Mouse (Mus musculus): ENCODE results near the gene Tshb.

The Tshb gene

GRCm38 (mm10) chr3:102782618-102783017, at the start of gene Tshb:
TSS of gene Tshb (minus strand) at chr3:102782718.
- DNase-seq (ENCODE audit: low spot score), result no peak

GRCm38 (mm10) chr3:102803937-102804336, 21.4 kb upstream of the Tshb start:
- DNase-seq (ENCODE audit: low spot score), result no peak

- no peak for DNase-seq (ENCODE audit: low spot score)
These were observed 4.9 kb upstream of the Tshb start for GRCm38 (mm10) chr3:102787369-102787768.

- DNase-seq (ENCODE audit: low spot score), result no peak
These were observed 9.5 kb downstream of the Tshb start for GRCm38 (mm10) chr3:102773018-102773417.

GRCm38 (mm10) chr3:102764850-102765249, 17.7 kb downstream of the Tshb start:
- no peak for DNase-seq (ENCODE audit: low spot score)

- no peak for DNase-seq (ENCODE audit: low spot score)
These were observed 18.7 kb downstream of the Tshb start for GRCm38 (mm10) chr3:102763713-102764400.

- DNase-seq (ENCODE audit: low spot score), result no peak
These were observed 20.1 kb downstream of the Tshb start for GRCm38 (mm10) chr3:102762388-102762787.

- no peak for DNase-seq (ENCODE audit: low spot score)
These were observed 22.3 kb downstream of the Tshb start for GRCm38 (mm10) chr3:102760236-102760635.

GRCm38 (mm10) chr3:102757019-102757418, 25.5 kb downstream of the Tshb start:
- no peak for DNase-seq (ENCODE audit: low spot score)

- no peak for DNase-seq (ENCODE audit: low spot score)
These were observed 26.7 kb downstream of the Tshb start for GRCm38 (mm10) chr3:102755801-102756200.

GRCm38 (mm10) chr3:102752457-102752856, 30.1 kb downstream of the Tshb start:
- no peak for DNase-seq (ENCODE audit: low spot score)

GRCm38 (mm10) chr3:102752053-102752452, 30.5 kb downstream of the Tshb start:
- no peak for DNase-seq (ENCODE audit: low spot score)

- DNase-seq (ENCODE audit: low spot score), result no peak
These were observed 31.0 kb downstream of the Tshb start for GRCm38 (mm10) chr3:102751536-102751935.

- no peak for DNase-seq (ENCODE audit: low spot score)
These were observed 31.4 kb downstream of the Tshb start for GRCm38 (mm10) chr3:102751136-102751535.

GRCm38 (mm10) chr3:102748686-102749085, 33.8 kb downstream of the Tshb start:
- DNase-seq (ENCODE audit: low spot score), result no peak

- no peak for DNase-seq (ENCODE audit: low spot score)
These were observed 34.5 kb downstream of the Tshb start for GRCm38 (mm10) chr3:102748038-102748437.

- DNase-seq (ENCODE audit: low spot score), result no peak
These were observed 36.3 kb downstream of the Tshb start for GRCm38 (mm10) chr3:102746174-102746573.

GRCm38 (mm10) chr3:102744657-102745056, 37.9 kb downstream of the Tshb start:
- no peak for DNase-seq (ENCODE audit: low spot score)

- no peak for DNase-seq (ENCODE audit: low spot score)
These were observed 38.6 kb downstream of the Tshb start for GRCm38 (mm10) chr3:102743781-102744471.

GRCm38 (mm10) chr3:102743202-102743601, 39.3 kb downstream of the Tshb start:
- no peak for DNase-seq (ENCODE audit: low spot score)

GRCm38 (mm10) chr3:102742725-102743124, 39.8 kb downstream of the Tshb start:
- no peak for DNase-seq (ENCODE audit: low spot score)

- no peak for DNase-seq (ENCODE audit: low spot score)
These were observed 43.6 kb downstream of the Tshb start for GRCm38 (mm10) chr3:102738926-102739325.

- no peak for DNase-seq (ENCODE audit: low spot score)
These were observed 44.2 kb downstream of the Tshb start for GRCm38 (mm10) chr3:102738161-102738901.
